Mouse (Mus musculus) c-Kit-negative CD71-positive TER-119-positive erythroid progenitor cells, embryonic 14.5 days (primary cell): ENCODE data around the gene Mmgt2.
"Not testable (repeated sequence)": the region's sequence is repeated elsewhere in the genome, so short reads cannot be mapped to it uniquely, and the experiment has no call there.

Experiments used
- DNase-seq: peaks from one replicate; pipeline ENCODE4 v3.0.0-alpha.2; 2013; ENCODE audit warnings: low read depth, low spot score

Gene Mmgt2

DNA sequence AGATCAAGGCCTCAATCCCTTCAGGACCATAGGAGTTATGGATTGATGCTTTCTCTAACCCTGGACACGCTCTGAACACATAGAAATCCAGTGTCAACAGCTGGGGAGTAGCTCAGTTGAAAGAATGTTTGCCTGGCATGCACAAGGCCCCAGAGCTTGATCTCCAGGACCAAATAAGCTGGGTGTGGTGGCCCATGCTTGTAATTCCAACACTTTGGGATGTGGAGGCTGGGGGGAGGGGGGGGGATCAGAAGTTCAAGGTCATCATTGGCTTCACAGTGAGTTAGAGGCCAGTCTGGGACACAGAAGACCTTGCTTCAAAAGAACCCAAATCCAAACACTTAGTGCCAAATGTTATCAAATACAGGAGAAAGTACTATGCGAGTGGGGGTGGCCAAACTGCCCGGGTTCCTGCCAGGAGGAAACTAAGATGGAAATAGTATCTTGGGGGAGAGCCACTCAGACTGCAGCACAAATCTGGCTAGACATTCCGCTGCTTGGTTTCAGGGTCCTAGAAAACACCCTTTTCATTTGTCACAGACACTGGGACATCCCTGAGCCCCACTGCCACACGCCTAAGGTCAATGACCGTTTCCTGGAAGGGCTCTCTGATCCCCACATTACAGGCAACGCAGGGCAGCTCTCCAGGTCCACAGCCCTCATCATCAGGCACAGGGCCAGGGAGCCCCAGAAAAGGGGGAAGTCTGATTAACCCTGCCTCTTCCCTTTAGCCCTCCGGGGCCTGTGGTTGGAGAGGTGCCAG is 2.6 kb upstream of the Mmgt2 start:
- no peak for DNase-seq

DNA sequence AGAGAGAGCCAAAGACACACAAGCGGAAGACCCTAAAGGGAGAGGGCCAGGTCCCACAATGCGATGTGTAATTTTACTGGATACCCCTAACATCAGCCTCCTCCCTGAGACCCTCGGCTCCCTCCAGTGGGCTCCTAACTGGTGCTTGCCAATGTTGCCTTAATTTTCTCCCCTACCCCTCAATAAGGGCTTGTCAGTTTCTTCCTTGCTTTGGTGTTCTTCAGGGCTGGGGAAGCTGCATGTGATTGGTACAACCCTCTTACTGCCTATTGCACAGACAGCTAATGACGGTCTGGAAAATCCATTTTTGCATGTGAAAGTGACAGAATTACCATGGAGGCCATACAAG is 2.0 kb upstream of the Mmgt2 start:
- no peak for DNase-seq

DNA sequence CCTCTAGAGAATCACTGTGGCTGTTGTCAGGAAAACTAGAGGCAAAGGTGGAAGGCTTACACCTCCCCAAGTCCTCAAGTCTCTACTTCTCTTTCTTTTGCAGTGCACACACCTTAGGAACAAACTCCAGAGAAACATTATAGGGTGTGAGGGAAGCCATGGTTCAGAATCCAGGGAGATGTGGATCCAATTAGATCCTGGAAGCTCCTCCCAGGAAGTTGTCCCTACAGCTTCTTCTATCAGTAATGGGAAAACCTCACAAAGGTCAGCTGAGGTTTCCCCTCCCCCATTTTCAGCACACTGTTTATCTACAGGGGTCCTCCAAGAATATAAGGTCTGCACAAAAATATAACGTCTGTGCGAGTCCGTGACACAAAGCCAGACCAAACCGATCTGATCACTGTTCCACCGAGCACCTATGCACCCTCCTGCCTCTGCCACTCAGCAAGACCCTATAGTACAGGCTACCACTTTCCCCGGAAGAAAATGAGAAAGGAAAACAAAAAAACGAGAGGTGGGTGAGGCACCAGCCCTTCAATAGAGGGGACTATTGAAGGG is 1.4 kb upstream of the Mmgt2 start:
- DNase-seq: no peak

DNA sequence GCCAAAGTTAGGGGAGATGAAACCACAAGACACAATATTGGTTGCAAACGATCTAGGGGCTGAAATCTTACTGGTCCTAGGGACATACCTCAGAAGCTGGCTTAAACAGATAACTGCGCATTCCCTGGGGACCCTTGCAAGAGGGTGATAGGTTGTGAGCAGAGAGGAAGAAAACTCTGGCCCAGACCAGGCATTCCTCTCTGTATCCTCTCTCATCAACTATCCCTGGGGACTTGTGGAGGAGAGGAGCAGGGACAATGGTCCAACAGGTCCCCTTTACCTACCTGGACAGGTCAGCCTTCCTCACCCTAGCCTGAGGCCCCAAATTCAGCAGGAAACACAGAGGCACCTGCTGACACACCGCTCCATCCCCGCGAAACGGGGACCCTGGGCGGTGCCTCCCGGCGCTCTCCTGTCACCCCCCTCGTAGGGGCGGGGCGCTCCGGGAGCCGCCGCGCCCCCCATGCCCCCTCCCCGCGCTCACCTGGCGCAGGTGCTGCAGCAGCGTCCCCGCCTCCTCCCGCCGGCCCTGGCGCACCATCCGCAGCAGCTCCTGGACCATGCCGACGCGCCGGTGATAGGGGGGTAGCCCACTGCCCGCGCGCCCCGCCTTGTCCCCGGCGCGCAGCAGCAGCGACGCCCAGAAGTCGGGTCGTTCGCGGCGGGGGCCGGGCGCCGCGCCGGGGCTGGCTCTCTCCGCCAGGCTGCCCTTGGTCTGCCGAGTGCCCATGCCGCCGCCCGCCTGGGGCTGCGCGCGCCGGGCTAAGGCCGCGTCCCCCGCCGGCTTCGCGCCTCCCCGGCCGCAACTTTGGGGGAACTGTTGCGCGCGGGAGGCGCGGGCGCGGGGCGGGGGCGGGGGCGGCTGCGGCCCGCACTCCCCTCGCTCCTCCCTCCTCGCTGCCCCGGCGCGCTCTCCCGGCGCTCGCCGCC is 538 bp upstream of the Mmgt2 start, which contains the start of gene Lrrc75a:
Gene Lrrc75a, minus strand, starts transcription at position 863 of the 930 bp plus-strand sequence.
- DNase-seq: no peak

DNA sequence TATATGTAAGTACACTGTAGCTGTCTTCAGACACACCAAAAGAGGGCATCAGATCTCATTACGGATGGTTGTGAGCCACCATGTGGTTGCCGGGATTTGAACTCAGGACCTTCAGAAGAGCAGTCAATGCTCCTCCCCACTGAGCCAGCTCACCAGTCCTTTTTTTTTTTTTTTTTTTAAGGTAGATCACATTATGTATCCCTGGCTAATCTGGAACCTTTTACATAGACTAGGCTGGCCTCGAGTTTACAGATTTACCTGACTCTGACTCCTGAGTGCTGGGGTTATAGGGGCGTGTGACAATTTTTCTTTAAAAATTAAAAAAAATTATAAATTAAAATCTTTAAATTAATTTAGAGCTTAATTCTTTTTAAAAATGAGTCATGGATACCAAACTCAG is 1.3 kb downstream of the Mmgt2 start:
- not testable (repeated sequence) for DNase-seq

DNA sequence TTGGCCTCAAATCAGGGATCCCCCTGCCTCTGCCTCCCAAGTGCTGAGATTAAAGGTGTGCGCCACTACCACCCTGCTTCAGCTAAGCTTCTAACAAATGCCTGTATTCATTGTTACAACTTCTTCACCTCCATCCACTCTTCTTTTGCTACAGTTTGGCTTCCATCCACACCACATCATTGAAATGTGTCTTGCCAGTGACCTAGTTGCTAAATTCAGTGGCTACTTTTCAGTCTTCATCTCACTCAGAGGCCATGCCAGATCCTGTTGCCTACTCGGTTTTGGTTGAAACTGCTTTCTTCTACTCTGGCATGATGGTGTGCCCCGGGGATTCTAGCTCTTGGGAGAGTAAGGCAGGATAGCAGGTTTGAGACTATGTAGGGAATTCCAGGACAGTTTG is 3.1 kb downstream of the Mmgt2 start:
- DNase-seq: no peak

DNA sequence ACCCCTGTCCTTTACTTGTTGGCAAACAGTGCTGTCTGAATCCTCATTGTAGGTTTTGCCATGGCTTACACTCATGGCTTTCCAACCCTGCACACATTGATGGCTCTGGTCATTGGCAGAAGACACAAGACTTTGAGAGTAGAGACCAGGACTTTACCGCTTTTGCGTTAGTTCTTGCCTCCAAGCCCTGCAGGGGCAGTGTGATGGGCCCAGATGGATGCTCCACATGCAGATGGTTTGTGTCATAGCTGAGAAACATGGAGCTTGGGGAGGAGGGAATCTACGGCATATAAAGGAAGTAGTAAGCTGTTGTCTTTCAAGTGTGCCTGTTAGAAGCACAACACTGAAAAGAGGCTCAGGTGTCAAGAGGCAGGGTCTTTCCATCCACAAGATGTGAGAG is 3.6 kb downstream of the Mmgt2 start:
- DNase-seq: no peak

DNA sequence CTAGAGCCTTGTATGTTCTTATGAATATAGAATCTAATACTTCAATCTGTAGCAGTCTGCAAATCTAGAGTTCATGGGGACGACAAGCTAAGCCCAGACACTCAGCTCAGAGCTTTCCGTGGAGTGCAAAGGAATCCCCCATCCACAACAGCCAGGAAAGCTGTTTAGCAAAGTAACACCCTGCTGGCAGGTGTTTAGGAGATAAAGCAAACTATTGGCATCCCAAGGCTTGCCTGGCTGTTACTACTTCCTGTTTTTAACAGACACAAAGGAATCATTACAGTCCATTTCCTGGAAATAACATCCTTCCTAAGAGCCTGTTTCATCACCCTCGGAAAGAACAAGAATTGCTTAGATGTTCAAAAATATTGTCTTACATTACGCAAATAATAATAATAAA is 12.4 kb downstream of the Mmgt2 start:
- DNase-seq: no peak

DNA sequence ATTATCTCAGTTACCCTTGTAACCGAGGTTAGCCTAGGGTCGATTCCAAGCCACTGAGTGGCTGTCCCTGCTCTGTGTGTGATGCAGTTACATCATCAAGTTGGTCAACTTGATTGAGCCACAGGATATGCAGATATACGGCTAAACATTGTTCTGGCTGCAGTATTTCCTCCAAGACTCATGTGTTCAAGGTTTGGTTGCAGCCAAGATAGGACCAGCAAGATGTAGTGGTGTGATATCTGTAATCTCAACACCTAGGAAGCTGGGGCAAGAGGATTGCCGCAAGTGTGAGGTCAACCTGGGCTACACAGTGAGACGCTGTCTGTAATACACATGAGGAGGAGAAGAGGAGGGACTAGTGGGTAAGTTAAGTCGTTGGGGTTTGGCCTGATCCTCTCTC is 15.8 kb downstream of the Mmgt2 start:
- DNase-seq: no peak

DNA sequence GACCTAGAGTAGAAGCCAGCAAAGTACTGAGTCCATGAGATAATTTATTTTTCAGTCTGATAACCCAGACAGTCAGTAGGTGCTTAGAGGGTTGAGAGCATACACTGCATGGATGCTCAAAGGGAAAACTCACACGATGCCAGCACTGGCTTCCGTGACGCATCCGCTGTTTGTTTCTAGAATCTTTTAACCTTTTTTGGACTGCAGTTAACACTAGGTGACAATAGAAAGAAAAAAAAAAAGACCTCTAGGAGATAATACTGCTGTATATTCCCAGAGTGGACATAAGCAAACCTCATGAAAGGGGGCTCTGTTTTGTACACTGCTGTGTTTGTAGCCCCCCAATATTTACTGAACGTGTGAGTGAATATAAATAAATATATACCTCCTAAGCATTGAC is 20.5 kb downstream of the Mmgt2 start:
- no peak for DNase-seq

DNA sequence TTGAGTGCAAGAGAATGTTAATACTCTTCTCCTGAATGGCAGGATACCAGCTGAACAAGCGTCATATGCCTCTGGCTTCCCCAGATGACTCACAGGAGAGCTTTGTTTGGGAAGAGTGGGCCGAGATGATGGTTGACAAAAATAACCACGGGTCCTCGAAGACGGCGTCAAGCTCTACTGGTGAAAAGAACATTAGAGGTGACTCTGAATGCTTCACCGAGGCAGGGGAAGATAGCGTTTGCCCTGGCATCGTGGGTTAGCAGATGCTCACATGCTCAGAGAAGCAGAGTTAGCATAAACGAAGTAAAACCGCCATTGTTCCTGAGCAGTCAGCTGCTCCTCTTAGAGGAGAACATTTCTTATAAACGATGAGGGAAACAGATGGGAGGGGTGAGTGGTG is 21.0 kb downstream of the Mmgt2 start:
- no peak for DNase-seq

DNA sequence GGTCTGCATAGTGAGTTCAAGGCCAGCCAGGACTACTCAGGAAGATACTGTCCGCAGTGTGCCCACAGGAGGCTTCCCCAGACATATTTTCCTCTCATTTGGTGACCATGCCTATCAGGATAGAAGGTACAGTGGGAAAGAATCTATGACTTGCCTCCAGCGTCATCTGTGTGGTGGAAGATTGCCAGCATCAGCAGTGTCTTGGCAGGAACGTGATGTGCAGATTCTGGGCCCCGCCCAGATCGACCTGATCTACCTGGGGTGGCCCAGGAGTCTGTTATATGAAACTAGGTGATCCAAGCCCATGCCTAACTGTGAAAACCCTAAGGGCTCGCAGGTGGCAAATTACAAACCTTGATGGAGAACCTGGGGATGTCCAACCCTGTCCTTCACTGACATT is 21.5 kb downstream of the Mmgt2 start:
- DNase-seq: no peak

DNA sequence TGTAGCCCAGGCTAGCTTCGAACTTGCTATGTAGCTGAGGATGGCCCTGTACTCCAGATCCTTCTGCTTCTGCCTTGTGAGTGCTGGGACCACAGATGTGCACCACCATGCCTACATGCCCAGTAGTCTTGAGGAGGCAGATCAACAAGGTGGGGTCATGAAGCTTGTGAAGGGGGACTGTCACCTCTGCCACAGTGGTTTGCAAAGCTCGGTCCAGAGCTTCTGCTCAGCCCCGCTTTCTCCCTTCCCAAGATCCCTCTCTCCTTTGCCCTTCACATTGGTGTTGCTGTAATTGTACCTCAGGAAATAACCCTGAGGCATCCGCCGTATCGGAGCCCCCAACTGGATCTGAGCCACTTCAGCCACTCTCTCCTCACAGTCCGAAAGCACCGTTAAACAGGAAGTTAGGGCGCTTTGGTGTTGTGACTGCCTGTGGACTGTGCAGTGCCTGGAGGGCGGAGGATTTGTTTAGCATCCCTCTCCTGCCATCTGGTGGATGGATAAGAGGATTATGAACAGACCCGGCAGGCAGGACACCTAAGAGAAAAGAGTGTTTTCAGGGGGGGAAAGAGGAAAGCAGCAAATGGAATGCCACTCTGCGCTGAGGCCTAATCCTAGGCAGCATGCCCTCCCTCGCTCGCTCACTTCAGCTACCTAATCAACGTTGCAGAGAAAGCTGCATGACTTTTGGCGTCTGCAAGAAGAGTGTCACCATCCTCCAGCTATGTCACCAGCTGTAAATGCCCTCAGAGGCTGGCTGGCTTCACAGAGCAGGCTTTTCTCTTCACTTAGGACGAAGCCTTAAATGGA is 27.2 kb downstream of the Mmgt2 start:
- no peak for DNase-seq

DNA sequence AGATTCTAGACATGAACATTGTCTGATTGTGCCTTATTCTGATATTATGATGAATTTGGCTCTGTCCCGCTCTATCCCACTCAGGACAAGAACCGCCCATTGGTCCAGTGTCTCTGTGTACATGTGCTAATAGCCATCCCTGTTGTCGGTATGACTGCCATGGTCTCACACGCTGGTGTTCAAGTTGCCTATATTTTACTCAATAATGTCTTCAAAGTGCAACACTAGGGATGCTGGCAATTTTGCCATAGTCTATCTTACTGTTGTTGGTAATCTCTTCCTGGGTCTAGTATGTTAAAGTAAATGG is 27.8 kb downstream of the Mmgt2 start:
- DNase-seq: no peak

DNA sequence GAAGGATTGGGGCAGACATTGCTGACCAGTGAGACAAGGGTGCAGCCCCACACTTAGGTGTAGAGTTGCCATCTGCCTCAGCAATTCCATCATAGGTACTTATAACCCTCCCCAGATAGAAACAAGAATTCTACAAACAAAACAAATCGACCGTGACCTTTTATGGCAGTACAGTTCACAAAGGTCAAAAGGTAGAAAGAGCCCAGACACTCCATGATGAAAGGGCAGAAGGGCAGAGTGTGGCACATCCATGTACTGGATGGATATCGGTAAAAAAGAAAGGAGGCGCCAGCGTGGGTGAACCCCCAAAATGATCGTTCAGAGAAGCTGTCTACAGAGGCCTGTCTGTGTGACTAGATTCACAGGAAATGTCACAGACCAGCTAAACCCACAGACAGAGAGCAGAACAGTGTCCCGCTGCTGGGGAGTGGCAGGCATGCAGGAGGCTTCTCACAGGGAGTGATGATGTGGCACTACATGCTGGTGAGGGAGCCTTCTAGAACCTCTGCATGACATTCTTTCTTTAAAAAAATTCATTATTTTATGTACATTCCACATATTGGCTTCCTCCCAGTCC is 30.4 kb downstream of the Mmgt2 start:
- no peak for DNase-seq

DNA sequence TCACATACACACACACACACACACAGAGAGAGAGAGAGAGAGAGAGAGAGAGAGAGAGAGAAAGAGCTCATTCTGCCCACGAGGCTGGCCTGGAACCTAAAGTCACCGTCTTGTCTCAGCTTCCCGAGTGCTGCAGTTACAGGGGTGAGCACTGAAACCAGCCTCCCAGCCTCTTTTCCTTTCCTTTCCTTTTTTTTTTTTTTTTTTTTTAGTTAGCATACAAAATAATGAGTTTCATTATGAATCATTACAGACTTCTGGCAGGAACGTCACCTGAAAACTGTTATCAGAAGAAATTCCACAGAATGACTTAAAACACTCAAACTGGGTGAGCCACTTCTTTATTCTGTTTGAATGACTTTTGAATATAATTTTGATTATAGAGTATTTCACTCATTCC is 31.5 kb downstream of the Mmgt2 start:
- no peak for DNase-seq

DNA sequence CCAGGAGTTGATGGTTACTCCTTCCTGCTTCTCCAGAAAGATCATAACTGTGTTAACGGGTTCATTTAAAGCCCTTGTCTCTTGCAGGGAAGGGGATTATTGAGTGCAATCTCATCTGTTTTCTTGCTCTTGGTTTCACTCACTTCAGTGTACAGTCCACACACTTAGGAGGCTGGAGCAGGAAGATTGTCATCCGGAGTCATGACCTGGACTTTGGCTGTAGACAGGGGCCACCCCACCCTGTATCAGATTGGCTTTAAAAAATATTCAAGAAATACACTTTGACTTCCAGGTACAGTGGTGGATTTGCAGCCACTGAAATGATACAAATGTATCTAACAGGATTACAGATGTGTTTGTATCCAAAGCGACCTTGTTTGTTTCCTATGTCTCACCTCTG is 43.1 kb downstream of the Mmgt2 start:
- no peak for DNase-seq

DNA sequence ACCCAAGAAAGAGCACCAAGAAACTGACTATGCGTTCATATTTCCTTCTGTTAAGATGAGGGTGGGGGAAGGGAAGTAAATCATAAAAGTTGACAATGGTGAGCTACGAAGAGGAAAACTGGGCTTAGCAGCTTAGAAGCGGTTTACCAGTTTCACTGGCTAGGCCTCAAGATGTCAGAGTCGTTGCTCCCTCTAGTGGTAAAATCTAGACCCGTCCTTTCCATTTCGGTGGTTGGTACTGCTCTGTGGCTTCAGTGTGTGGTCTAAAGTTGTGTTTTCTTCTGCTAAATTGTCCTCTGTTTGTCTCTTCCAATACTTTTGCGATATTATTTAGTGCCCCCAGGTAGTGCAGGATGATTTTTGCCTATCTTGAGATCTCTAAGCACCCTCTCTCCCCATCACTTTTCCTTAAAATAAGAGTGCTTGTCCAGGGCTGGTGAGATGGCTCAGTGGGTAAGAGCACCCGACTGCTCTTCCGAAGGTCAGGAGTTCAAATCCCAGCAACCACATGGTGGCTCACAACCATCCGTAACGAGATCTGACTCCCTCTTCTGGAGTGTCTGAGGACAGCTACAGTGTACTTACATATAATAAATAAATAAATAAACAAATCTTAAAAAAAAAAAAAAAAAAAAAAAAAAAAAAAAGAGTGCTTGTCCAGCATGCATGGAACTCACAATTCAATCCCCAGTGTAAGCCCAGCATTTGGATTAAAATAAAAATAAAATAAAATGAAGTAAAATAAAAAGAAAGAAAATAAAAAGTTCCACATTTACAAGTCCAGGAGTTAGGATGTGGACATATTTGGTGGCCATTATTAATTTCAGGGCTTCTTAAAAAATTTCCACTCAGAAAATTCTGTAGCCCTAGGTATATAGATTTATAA is 45.1 kb downstream of the Mmgt2 start:
- peak; percentile 11 for DNase-seq

DNA sequence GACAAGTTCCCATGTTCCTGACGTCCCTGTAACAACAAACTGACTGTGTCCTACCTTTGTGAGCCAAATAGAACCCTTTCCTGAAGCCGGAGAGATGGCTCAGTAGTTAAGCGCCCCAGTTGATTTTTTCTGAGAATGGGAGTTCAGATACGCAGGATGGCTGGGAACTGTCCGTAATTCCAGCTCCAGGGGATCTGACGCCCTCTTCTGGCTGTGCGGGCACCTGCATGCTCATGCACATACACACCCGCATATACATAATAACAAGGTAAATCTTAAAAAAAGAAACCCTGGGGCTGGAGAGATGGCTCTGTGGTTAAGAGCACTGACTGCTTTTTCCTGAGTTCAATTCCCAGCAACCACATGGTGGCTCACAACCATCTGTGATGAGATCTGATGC is 46.7 kb downstream of the Mmgt2 start:
- DNase-seq: no peak

DNA sequence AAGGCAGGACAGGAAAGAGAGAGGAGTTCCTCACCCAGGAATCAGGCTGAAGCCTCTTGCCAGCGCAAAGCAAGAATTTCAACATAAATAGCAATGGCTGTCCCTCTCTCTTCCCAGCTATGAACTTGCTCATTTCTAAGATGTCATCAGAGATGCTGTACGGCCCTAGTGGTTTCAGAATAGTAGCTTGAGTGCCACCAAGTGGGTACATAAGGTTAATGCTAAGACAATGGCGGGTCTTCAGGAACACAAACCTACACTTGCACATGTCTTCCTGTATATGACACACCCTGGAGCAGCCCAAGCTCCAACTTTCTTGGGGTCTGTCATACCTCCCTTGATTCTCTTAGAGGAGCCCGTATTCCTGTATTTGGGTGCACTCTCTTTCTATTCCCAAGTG is 51.3 kb downstream of the Mmgt2 start:
- DNase-seq: no peak

DNA sequence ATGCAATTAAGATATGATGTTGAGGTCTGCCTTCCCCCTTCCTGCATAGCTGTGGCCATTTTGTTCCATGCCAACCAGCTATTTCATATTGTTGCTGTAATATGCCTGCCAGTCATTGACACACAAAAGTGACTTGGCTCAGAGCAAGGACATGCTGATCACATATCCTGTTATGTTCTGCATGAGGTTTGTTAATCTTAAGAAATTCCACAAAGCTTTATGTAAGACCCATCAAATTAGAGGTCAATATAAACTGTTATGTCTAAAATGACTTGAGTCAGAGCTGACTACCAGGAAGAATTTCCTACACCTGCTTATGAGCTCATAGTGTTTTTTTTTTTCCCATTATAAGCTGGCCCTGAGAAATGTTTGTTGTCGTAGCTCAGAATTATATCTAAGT is 52.8 kb downstream of the Mmgt2 start:
- no peak for DNase-seq
